ENCODE assay signal across 19 mouse cellular contexts in genomic region chr19:57000592-57000991, GRCm38 (mm10). TPM values are rescaled to one million over a fixed set of nuclear protein-coding genes. Genes with fewer than 3 reads are reported as not detected.
DNase-seq lines count a peak whose midpoint lies in the region; ATAC-seq and TF ChIP-seq lines count a peak whose summit lies in the region.
"Had no signal": no experiment of that assay in that cellular context is flagged by ENCODE, and none has a peak within 500 bp of the region (broad histone marks: within the 10 kb centered on the region; RNA-seq: fewer than 3 reads in every experiment).

No protein-coding gene starts in this region.

- peak overlapping the region; percentile 3; the same call in 1 of the 2 replicates for H3K9ac ChIP-seq in heart, embryonic 11.5 days (ENCODE audit: low read depth, low read length)
- no peak overlapping the region; the same call in 1 of the 2 replicates for H3K9ac ChIP-seq in heart, embryonic 12.5 days
- no peak overlapping the region for H3K9ac ChIP-seq in lung, embryonic 14.5 days
- H3K9ac ChIP-seq: forebrain, embryonic 13.5 days; hindbrain, embryonic 13.5 days had no signal

- 64% methylated on average over 5 of the region's 5 CpGs for WGBS in heart, embryonic 11.5 days (ENCODE audit: insufficient replicate concordance)
- WGBS in heart, embryonic 12.5 days = 59% methylated on average over 5 of the region's 5 CpGs
- WGBS in lung, embryonic 14.5 days = 83% methylated on average over 5 of the region's 5 CpGs

- no peak for TF ChIP-seq CTCF in lung, embryonic 14.5 days (IDR thresholded peaks at IDR 0.05; ENCODE audit: low read depth)

- H3K27ac ChIP-seq in heart, embryonic 11.5 days (ENCODE audit: low read depth, low read length) = no peak overlapping the region
- no peak overlapping the region for H3K27ac ChIP-seq in heart, embryonic 12.5 days (ENCODE audit: poor library complexity, severe bottlenecking)
- peak overlapping the region; percentile 6; the same call in 1 of the 2 replicates for H3K27ac ChIP-seq in lung, embryonic 14.5 days (ENCODE audit: low read depth)
- H3K27ac ChIP-seq: forebrain, embryonic 10.5 days; forebrain, embryonic 13.5 days had no signal

- ATAC-seq in heart, embryonic 11.5 days (replicated peaks; ENCODE audit: insufficient number of reproducible peaks, low FRiP score, low TSS enrichment) = no peak
- no peak for ATAC-seq in heart, embryonic 12.5 days (ENCODE audit: insufficient number of reproducible peaks, low FRiP score)
- no peak for ATAC-seq in lung, embryonic 14.5 days (ENCODE audit: insufficient read depth)
- ATAC-seq: activated CD4-positive, CD25-positive, alpha-beta regulatory T cell, adult 4 months; forebrain, embryonic 13.5 days; forebrain, embryonic 16.5 days; inflammation-experienced regulatory T-cells, adult 6 months had no signal

- H3K9me3 ChIP-seq in heart, embryonic 11.5 days (replicated peaks; ENCODE audit: control insufficient read depth, low read length) = no peaks in the 10 kb centered on the region
- no peaks in the 10 kb centered on the region for H3K9me3 ChIP-seq in heart, embryonic 12.5 days (replicated peaks)
- no peaks in the 10 kb centered on the region for H3K9me3 ChIP-seq in lung, embryonic 14.5 days (ENCODE audit: low read depth, low read length)
- H3K9me3 ChIP-seq: forebrain, embryonic 10.5 days; forebrain, embryonic 13.5 days; hindbrain, embryonic 13.5 days had no signal

- no peak overlapping the region for H3K4me3 ChIP-seq in heart, embryonic 11.5 days (ENCODE audit: low read depth, low read length)
- H3K4me3 ChIP-seq in heart, embryonic 12.5 days = no peak overlapping the region
- H3K4me3 ChIP-seq in lung, embryonic 14.5 days (ENCODE audit: low read depth, low read length) = no peak overlapping the region
- H3K4me3 ChIP-seq: forebrain, embryonic 10.5 days; forebrain, embryonic 13.5 days; hindbrain, embryonic 13.5 days had no signal

- no peaks in the 10 kb centered on the region for H3K36me3 ChIP-seq in heart, embryonic 11.5 days (ENCODE audit: control insufficient read depth, insufficient read depth, low read length)
- H3K36me3 ChIP-seq in heart, embryonic 12.5 days = no peaks in the 10 kb centered on the region
- no peaks in the 10 kb centered on the region for H3K36me3 ChIP-seq in lung, embryonic 14.5 days (ENCODE audit: insufficient read depth)
- H3K36me3 ChIP-seq: forebrain, embryonic 10.5 days; hindbrain, embryonic 13.5 days had no signal

- peak; percentile 0 for DNase-seq in adrenal gland, postnatal 14 days
- DNase-seq in adrenal gland, postnatal 4 days (ENCODE audit: low spot score in 2 of 2) = no peak
- no peak for DNase-seq in lung, embryonic 14.5 days
- no peak for DNase-seq in lung, postnatal 14 days
- DNase-seq: adrenal gland, adult 8-10 months; adrenal gland, postnatal 36 days; cerebellum, adult 11 months; gastrocnemius, postnatal 25 days; heart, adult 18-20 months; kidney, adult 11 months had no signal

- H3K4me2 ChIP-seq in heart, embryonic 11.5 days = no peak overlapping the region
- H3K4me2 ChIP-seq in heart, embryonic 12.5 days = no peak overlapping the region
- no peak overlapping the region for H3K4me2 ChIP-seq in lung, embryonic 14.5 days
- H3K4me2 ChIP-seq: forebrain, embryonic 13.5 days; hindbrain, embryonic 13.5 days had no signal

- H3K27me3 ChIP-seq in heart, embryonic 11.5 days (ENCODE audit: control insufficient read depth, insufficient read depth, low read length) = no peaks in the 10 kb centered on the region
- H3K27me3 ChIP-seq in heart, embryonic 12.5 days (replicated peaks) = peaks cover 9% of the 10 kb centered on the region; the same call in 1 of the 2 replicates
- no peaks in the 10 kb centered on the region for H3K27me3 ChIP-seq in lung, embryonic 14.5 days (ENCODE audit: insufficient read depth, low read length)
- H3K27me3 ChIP-seq: forebrain, embryonic 13.5 days had no signal

- H3K4me1 ChIP-seq in heart, embryonic 11.5 days (ENCODE audit: control insufficient read depth, insufficient read depth, low read length) = peaks cover 11% of the 10 kb centered on the region
- H3K4me1 ChIP-seq in heart, embryonic 12.5 days (replicated peaks) = peaks cover 17% of the 10 kb centered on the region
- peaks cover 50% of the 10 kb centered on the region for H3K4me1 ChIP-seq in lung, embryonic 14.5 days (ENCODE audit: insufficient read depth)

RNA-seq across cellular contexts. Expression of gene Afap1l2, which starts 7.4 kb away (rescaled TPM):
- 15.2 and 17.3 TPM in 2 replicates for total RNA-seq in adrenal gland, postnatal 14 days (2021)
- total RNA-seq in adrenal gland, postnatal 4 days (2021) = 10 to 100 TPM; 20.5 to 20.6 TPM
- 1.3 and 1.5 TPM in 2 replicates for polyA plus RNA-seq in heart, embryonic 11.5 days (2014; fragmentation: Nextera tagmentation; extraction: Ambion mirVana)
- 0.92 and 1.1 TPM in 2 replicates for polyA plus RNA-seq in heart, embryonic 12.5 days (2016; fragmentation: Nextera tagmentation; extraction: Ambion mirVana)
- polyA plus RNA-seq in lung, embryonic 14.5 days (2014; fragmentation: Nextera tagmentation; extraction: Ambion mirVana) = 23.3 and 24.2 TPM in 2 replicates
- total RNA-seq: hematopoietic stem cell, adult 5-6 weeks had no signal
- polyA plus RNA-seq: activated CD4-positive, CD25-positive, alpha-beta regulatory T cell, adult 4 months; inflammation-experienced regulatory T-cells, adult 6 months had no signal
